Mouse (Mus musculus): ENCODE results near the gene Gadd45b.

The Gadd45b gene

DNA sequence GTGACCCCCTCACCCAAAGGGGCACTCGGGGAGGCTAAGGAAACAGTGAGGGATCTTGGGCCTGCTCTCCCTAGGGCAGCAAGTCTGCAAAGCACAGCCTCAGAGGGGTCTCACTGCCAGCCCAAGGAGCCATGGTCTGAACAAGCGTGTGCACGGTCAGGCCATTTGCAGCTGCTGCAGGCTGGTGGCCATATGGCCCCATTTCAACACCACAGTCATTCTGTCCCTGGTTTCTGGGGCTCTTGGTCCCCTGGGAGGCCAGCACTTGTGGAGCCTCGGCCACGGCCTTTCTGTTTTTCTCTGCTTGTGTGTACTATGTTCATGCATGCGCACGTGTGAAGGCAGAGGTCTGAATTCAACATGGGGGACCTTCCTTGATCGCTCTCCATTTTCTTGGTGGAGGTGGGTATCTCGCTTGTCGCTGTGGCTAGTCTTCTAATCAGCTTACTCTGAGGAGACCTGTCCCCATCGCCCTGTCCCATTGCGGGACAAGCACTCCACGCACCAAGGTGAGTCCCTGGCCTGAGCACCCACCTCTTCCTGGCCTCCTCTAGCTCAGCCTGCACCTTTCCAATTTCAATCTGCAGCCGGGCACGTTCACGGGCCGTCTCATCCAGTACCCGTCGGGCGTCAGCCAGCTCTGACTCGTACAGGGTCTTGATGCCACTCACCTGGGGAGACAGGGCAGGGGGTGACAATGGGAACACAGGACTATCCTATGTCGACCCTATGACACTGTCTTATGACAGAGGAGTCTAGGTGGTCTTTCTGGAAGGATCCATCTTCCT is 20.3 kb upstream of the Gadd45b start:
- ATAC-seq (ENCODE audit: low TSS enrichment) = no peak

DNA sequence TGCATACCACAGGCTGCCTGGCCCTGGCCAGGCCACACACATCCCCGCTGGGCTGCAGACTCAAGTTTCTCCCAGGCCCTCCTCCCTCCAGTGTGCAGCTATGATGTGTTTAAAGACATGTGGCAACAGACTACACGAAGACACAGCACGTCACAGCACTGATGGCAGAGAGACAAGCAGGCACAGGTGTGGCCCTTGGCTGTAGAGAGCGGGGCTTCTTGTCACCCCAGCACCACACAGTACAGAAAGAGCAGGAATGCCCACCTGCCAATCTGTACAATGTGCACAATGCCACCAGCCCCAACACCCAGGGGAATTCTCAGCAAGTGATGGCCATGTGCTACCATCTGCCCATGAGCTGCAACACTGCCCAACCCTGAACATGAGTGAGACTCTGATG is 18.5 kb upstream of the Gadd45b start:
- no peak for ATAC-seq (ENCODE audit: low TSS enrichment)

DNA sequence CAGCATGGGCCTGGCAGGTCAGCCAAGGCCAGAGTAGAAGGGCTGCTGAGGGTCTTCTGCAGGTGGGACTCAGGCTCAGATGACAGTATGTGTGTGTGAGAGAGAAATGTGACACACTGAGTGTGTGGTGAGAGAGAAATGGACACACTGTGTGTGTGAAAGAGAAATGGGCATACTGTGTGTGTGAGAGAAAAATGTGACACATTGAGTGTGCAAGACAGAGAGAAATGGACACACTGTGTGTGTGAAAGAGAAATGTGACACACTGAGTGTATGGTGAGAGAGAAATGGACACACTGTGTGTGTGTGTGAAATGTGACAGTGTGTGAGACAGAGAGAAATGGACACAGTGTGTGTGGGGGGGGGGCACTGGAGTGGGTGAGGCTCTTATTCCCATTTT is 18.0 kb upstream of the Gadd45b start:
- ATAC-seq (ENCODE audit: low TSS enrichment) = no peak

DNA sequence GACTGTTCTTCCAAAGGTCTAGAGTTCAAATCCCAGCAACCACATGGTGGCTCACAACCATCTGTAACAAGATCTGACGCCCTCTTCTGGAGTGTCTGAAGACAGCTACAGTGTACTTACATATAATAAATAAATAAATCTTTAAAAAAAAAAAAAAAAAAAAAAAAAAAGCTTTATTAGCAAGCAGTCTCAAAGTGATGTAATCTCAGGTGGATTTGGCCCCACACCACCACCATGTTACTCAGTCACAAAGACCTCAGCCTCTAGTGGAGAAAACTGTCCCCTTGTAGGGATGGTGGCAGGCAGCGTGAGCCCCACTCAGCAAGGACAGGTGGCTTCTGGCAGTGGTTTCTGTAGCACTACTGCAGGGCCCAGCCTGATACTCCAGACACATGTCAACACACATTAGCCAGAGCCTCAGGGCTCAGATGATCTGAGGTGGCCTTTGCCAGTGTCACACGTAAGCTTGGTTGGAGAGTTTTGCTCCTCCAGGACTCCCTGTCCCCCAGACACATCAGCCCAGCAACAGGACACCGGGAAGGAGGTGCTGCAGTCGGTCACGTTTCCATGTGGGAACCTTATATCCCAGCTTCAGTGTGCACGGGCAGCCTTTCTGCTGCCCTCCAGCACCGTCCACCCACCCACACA is 16.4 kb upstream of the Gadd45b start:
- ATAC-seq (ENCODE audit: low TSS enrichment) = no peak

DNA sequence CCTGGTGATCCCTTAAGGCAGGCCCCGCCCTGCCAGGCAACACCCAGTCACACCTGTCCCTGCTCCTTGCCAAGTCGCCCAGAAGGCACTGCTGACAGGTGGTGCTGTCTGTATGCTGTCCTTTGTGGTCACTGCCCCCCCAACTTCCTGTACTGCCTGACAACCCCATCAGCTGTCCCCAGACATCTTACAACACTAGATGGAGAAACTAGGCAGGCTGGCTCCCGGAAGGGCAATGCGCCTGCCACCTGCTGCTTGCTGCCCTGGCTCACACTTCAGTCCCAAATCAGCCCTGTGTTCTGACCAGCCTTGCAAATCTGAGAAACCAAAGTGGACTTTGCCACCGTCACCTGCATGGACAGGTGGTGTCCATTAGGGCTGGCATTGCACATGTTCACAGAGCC is 15.6 kb upstream of the Gadd45b start:
- ATAC-seq (ENCODE audit: low TSS enrichment) = no peak

DNA sequence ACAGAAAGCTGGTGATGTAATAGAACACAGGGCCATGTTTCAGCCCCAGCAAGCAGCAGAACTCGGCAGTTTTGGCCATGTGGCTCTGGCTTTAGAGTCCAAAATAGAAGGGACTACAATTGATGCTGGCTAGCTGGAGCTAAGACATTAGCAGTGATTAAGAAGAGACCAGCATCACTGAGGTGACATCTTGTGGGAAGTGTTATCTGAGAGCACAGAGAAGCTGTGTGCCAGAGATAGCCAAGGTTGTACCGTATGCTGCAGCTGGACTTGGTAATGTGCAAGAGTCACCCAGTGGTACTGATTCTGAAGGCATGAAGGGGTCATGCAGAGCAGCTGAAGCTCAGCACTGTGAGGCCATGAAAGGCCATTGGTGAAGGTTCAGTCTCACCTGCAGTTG is 14.6 kb upstream of the Gadd45b start:
- ATAC-seq (ENCODE audit: low TSS enrichment) = no peak

DNA sequence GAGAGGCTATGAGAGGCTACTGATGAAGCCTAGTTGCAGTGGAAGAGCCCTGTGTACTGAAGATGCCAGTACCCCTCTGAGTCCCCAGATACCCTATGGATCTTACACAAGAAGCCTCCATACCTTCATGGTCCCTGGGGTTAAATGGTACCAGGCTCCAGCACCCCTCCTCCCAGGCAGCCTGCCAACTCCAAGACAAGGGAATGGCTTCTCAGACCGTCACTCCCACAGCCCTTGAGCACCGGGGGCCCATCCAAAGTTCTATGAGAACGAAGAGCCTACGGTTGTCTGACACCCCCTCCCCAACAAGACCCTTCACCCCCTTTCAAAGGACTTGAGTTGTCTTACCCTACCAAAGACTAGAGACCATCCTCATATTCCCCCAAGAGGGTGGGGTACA is 14.1 kb upstream of the Gadd45b start:
- no peak for ATAC-seq (ENCODE audit: low TSS enrichment)

DNA sequence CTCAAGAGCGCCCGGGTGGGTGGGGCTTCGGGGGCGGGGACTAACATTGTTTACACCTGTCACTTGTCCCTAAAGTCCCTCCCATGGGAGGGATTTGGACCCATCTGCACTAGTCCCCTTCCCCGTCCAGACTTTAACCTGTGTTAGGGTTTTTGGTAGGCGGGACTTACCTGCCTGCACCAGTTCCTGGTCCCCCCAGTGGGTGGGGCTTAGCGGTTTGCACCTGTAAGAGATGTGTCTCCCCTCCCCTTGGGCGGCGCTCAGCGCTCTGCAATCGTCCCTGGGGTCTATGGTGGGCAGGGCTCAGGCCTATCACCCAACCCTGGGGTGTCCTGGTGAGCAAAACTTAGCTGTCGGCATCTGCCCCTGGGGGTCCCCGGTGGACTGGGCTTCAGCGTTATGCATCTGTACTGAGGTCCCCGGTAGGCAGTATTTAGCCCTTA is 12.5 kb upstream of the Gadd45b start:
- ATAC-seq (ENCODE audit: low TSS enrichment) = peak; percentile 1; the same call in 1 of the 2 replicates

DNA sequence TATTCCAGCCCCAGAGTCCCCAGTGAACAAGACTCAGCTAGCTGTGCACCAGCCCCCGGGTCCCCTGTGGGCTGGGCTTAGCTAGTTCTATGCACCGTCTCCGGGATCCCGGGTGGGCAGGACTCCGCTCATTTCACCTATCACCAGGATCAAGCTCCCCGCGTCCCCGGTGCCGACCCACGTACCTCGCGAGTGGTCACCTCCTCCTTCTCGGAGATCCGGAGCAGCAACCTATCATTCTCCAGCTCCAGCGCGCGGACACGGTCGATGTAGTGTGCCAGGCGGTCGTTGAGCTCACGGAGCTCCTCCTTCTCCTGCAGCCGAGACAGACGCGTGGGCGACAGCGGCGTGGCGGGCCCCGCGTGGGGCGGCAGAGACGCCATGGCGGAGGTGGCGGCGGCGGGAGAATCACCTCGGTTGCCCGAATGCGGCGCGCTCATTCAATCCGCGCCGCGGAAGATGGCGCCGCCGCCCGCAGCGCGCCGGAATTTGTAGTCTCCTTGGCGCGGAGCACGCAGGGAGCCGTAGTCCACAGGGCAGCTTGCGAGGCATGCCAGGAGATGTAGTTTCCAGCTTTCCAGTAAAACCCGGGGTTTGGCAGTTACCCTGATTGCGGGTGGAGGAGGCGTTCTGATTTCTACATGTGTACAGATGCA is 12.0 kb upstream of the Gadd45b start, which contains the start of gene Lmnb2:
Gene Lmnb2 (minus strand): TSS at position 467 of the 656 bp plus-strand sequence.
- ATAC-seq (ENCODE audit: low TSS enrichment) = peak; percentile 94

DNA sequence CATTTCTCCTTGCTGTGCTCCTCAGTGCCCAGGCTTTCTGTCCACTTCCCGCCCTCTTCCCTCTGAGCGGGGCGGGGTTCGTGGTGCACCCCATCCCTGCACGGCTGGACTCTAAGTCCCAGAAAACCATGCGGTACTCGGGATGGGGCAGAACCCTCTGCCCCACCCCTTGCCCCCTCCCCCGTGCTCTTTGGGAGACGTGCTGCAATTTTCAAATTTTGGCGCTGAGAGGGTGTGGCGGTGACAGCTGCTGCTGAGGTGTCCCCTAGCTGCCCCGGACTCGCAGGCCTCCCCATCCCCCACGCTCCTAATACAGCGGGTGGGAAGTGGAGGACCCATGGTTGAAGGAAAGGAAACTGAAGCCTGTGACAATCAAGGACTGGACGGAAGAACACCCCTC is 8.0 kb upstream of the Gadd45b start:
- ATAC-seq (ENCODE audit: low TSS enrichment) = no peak

DNA sequence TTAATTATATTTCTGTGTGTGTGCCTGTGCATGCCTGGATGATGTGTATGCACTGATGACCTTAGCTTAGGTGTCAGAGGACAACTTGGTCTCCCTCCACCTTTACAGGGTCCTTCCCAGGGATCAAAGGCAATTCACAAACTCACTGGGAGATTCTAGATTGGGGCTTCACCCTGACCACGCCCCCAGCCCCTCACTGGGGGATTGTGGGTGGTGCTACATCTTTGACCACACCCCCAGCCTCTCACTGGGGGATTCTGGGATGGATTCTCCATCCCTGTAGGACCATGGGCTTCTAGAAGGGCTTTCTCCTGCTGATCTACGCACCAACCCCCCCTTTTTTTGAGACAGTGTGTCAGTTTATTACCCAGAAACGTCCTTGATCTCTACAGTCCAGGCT is 4.4 kb upstream of the Gadd45b start:
- ATAC-seq (ENCODE audit: low TSS enrichment) = no peak

DNA sequence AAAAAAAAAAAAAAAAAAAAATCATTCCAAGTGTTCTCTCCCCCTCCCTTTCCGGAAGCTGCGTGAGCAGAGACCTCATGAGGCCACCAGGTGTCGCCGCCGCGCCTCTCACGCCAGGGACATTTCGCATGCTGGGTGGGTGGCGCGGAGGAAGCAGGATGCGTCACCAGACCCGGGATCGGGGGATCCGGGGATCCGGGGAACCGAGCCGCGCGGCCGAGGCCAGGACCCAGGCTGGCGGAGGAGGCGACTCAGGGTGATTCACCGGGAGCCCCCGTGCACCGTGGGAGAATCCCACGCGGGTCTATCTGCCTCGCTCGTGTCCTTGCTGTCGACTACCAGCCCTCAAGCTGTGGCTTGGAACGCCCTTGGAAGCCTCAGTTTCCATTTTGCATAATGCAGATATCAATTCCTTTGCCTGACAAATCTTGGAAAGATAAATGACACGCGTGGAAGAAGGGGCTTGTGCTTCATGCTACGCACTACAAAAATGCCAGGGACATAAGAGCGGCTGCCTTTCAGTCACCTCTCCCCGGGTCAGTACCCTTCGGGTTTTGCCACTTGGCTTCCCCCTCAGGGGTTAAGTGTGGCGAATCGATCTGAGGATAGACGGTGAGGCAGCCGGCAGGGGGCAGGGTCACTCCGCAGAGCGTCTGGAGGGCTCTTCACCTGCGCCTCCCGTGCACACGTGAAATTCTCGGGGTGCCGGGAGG is 1.1 kb upstream of the Gadd45b start:
- ATAC-seq (ENCODE audit: low TSS enrichment) = peak; percentile 58

DNA sequence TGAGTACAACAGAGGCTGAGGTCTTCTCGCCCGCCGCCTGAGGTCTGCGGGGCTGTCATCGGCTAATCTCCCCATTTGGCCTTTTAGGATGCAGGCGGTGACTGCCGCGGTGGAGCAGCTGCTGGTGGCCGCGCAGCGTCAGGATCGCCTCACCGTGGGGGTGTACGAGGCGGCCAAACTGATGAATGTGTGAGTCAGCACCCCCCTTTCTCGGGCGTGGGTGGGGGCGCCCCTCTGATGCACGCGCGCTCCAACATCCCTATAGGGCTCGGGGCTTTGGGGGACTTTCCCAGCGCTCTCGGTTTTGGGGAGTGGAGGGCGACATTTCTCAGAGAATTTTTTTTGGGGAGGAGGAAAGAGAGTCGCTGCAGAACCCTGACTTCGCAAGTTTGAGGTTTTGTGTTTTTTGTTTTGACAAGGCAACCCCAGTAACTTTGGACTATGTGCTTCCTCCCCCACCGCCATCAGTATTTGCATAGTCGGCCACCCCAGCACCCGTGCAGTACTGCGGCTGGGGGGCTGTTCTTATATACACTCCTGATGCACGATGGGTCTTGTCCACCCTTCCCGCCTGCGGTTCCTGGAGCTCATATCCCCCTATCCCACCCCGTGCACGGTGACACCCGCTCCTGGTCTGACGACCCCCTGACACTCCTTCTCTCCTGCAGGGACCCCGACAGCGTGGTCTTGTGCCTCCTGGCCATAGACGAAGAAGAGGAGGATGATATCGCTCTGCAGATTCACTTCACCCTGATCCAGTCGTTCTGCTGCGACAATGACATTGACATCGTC is 684 bp downstream of the Gadd45b start:
- ATAC-seq (ENCODE audit: low TSS enrichment) = no peak

DNA sequence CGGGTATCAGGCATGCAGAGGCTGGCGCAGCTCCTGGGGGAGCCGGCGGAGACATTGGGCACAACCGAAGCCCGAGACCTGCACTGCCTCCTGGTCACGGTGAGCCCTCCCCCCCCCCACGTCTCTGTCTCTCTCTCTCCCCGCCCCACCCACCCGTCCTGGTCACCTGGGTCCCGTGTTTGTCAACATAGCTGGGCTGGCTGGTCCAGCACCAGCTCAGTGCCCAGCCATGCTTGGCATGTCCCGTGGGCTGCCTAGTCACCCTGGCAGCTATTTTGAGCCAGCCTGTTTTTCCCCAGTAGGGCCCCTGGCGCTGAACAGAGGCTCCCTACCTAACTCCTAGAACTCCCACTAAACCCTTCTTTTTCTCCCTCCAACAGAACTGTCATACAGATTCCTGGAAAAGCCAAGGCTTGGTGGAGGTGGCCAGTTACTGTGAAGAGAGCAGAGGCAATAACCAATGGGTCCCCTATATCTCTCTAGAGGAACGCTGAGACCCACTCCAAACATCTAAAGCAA is 1.3 kb downstream of the Gadd45b start:
- ATAC-seq (ENCODE audit: low TSS enrichment) = no peak

DNA sequence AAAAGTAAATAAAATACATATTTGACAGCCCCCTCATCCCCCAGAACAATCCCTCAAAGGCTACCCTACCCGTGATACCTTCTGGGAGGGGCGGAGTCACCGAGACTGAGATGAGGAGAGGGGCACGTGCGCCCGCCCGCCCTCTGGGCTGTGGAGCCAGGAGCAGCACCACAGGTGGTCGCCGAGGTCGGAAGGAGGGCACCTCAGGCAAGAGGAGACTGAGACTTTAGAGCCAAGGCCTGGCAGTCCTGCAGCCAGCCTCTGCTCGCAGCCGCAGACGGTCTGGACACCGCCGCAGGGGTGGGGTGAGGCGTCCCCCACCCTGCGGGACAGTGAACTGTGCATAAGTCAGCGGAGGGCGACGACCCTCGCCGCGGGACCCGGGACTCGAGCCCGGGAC is 1.8 kb downstream of the Gadd45b start:
- ATAC-seq (ENCODE audit: low TSS enrichment) = no peak

DNA sequence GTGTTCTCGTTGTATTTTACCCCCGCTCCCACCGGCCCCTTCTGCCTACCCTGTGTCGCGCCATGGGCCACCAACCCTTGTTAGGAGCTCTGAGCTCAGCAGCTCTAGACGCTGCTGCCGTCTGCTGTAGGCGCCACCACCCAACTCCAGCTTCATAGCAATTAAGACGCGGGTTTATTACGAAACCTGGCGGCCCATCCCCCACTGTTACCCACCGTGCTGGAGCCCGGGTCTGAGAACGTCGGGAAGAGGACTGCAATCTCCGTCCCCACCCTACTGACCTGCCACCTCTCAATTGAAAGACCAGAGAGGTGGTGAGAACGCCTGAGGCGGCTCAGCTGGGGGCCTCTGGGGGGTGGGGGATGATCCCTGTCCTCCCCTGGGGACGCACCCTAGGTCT is 2.3 kb downstream of the Gadd45b start:
- no peak for ATAC-seq (ENCODE audit: low TSS enrichment)

DNA sequence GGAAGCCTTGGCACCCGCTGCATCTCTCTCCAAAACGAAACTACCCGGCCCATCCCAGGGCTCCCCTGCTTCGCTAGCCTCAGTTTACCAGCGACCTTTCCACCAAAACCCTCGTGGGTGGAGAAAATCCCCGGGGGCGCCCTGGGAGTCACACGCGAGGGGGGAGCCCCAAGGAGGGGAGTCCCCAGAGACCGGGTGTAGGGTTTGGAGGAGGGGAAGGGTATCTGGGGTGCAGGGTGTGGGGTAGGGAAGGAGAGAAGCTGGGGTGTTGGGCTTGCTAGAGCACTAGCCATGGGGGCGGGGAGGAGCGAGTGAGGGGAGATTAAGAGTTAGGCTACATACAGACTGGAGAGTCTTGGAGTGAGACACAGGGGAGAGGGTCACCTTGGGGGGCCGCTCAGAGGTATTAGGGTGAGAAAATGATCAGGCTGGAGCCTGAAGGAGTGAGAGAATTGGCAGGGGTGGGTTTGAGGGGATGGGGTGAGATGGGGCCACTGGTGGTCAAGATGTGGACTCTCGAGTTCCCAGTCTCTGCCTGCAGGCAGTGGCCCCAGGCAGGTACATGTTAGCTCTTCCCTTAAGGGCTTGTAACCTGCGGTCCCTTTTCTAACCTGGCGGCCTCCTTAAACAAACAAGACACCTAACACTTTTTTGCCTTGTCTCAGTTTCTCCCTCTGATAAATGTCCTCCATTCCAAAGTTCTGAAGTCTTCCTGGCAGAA is 3.0 kb downstream of the Gadd45b start:
- no peak for ATAC-seq (ENCODE audit: low TSS enrichment)

DNA sequence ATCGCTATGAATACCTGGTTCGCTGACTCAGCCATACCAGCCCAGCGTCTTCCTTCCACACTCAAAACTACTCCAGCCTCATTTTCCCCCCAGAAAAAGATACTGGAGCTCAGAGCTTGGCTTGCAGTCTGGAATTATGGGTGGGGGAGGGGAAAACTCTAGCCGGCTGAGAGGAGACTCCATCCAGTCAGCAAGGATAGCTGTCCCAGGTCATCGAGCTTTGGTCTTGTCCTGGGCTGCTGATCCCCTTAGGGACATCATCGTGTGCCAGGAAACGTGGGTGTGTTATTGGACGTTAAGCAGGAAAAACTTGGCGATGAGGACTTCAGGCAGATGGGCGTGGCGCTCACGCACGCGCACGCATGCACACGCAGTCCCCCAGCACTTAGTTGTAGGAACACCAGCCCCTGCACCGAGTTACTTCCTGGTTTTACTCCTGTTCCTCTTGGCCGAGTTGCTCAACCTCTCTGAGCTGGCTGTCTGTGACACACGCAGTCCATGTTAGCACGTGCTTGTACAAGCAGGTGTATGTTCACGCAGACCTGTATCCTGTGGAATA is 3.6 kb downstream of the Gadd45b start:
- ATAC-seq (ENCODE audit: low TSS enrichment) = no peak

DNA sequence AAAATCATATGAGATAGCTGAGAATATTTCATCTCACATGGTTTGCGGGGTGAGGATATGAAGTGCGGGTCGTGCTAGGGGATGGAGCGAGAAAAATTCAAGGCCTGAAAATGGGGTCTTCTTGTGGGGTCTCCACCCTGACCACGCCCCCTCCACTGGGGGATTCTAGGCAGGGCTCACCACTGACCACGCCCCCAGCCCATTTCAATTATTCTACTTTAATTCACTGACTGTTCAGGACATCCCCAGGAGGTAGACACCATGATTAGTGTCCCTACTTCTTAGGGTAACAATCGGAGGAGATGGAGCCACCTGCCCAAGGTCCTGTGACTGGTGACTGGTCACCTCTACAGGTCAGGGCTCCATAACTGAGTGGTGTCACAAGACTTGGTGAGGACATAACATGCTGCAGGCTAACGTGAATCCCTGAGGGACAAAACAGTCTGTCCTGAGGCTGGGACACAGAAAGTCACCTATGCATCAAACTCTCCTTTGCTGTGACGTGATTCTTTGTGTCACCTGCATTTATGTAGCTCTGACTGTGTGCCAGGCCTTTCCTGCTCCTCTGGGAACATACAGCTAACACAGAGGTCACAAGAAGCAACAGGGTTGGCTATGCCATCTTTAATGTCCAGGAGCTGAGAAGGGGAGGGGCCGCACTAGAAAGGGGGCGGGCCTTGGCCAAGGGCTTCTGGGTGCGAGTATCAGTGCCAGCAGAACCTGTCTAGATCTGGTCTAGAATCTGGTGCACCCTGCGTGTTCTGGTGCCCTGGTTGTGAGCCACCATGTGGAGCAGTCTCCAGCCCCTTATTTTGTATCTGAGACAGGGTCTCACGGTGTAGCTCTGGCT is 4.5 kb downstream of the Gadd45b start:
- no peak for ATAC-seq (ENCODE audit: low TSS enrichment)
